Mouse (Mus musculus): ENCODE data around the gene Litaf. TPM values are rescaled to one million over a fixed set of nuclear protein-coding genes. Genes with fewer than 3 reads are reported as not detected.

The Litaf gene
- polyA plus RNA-seq (2017; shearing (Covaris generic)), result 34.0 TPM

DNA sequence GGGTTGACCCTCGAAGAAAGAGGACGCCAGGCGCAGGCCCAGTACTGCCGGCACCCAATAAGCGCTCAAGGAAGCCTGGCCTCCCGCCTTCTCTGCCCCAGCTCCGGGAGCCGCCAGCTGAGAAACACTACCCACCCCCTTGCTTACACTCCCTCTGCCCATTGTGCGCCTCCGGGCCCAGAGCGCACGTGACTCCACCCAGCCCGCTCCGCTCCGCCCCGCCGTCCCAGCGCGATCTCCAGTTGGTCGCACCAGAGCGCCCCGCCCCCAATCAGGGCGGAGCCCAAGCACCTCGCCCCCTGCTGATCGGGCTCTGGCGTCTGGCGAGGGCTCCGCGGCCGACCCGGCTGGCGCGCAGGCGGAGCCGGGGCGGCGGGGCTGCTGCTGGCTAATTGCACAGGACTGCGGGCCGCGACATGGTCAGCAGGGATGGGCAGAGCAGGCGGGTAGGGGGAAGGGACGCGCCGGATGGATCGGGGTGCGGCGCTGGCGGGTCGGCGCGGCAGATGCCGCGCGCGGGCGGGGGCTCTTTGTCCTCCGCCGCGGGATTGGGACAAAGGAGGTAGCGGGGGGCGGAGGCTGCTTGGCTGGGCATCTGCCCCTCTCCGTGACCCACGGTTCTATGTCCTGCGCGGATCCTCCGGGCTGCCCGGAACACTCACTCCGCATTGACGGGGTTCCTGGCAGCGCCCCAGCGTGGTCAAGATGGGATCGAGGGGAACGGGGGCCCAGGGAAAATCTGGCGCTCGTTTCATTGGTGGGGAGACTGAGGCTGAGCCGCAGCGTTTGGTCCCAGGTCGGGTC is at the start of gene Litaf:
Gene Litaf (minus strand): TSS at position 129 of the 804 bp plus-strand sequence.

DNA sequence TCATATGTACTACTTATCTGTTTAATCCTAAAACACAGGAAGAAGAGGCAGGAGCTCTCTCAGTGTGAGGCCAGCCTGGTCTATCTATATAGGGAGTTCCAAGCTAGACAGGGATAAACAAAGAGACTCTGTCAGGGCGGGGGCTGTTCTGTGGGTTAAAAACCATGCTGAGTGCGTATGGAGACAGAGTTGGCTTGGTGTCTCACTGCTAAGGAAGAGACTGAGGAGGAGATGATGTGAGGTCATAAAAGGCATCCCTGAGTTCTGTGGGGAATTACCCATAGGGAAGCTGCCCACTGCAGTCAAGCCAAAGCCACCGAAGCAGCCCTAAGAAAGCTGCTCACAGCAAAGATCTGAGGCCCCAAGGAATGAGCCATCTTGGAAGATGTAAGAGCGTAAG is 5.3 kb downstream of the Litaf start, which contains the start of gene Snn:
Gene Snn (plus strand): TSS at position 301 of the 400 bp plus-strand sequence.

Other genes starting within 250 kb of the Litaf start
- gene Rmi2, start 231.1 kb downstream of the Litaf start, polyA plus RNA-seq (2017; shearing (Covaris generic)), result 0.46 TPM
- gene Snn, start 5.2 kb downstream of the Litaf start, polyA plus RNA-seq (2017; shearing (Covaris generic)), result 1.2 TPM
- gene Txndc11, start 68.5 kb upstream of the Litaf start, polyA plus RNA-seq (2017; shearing (Covaris generic)), result 9.1 TPM
- gene Zc3h7a, start 110.2 kb upstream of the Litaf start, polyA plus RNA-seq (2017; shearing (Covaris generic)), result 404 TPM
- gene Rsl1d1, start 137.2 kb upstream of the Litaf start, polyA plus RNA-seq (2017; shearing (Covaris generic)), result 172 TPM
- gene Gspt1, start 188.2 kb upstream of the Litaf start, polyA plus RNA-seq (2017; shearing (Covaris generic)), result 23.9 TPM
- gene Tnfrsf17, start 247.7 kb upstream of the Litaf start, polyA plus RNA-seq (2017; shearing (Covaris generic)), result not detected

Measured in activated CD4-positive, CD25-positive, alpha-beta regulatory T cell, adult 9 weeks (primary cell).